Mouse (Mus musculus): ENCODE measurements at regions not wholly inside any gene's neighbourhood (a gene's known extent, or its start where the extent isn't known, plus 50 kb on each side); places are given as distances from the start of the nearest gene placed in this dataset.

GRCm38 (mm10) chr8:91996305-91997022 is 194.6 kb upstream of the Irx3 start:
- no peak for DNase-seq

- no peak for DNase-seq
Observed at GRCm38 (mm10) chr8:91995407-91996144, 193.7 kb upstream of the Irx3 start.

- DNase-seq = no peak
Observed at GRCm38 (mm10) chr8:91991542-91992452, 189.9 kb upstream of the Irx3 start.

GRCm38 (mm10) chr8:91990952-91991351 is 189.1 kb upstream of the Irx3 start:
- DNase-seq = no peak

- no peak for DNase-seq
Observed at GRCm38 (mm10) chr8:91990048-91990447, 188.2 kb upstream of the Irx3 start.

GRCm38 (mm10) chr8:91988866-91989633 is 187.2 kb upstream of the Irx3 start:
- no peak for DNase-seq

- DNase-seq = peak; percentile 69
Observed at GRCm38 (mm10) chr8:91987854-91988253, 186.0 kb upstream of the Irx3 start.

- no peak for DNase-seq
Observed at GRCm38 (mm10) chr8:91983171-91983570, 181.3 kb upstream of the Irx3 start.

GRCm38 (mm10) chr8:91976900-91977585 is 175.2 kb upstream of the Irx3 start:
- DNase-seq = no peak

GRCm38 (mm10) chr8:91975460-91975859 is 173.6 kb upstream of the Irx3 start:
- no peak for DNase-seq

GRCm38 (mm10) chr8:91974636-91975035 is 172.8 kb upstream of the Irx3 start:
- DNase-seq = no peak

GRCm38 (mm10) chr8:91973951-91974439 is 172.1 kb upstream of the Irx3 start:
- no peak for DNase-seq

- DNase-seq = no peak
Observed at GRCm38 (mm10) chr8:91967407-91967806, 165.5 kb upstream of the Irx3 start.

GRCm38 (mm10) chr8:91966891-91967370 is 165.1 kb upstream of the Irx3 start:
- peak; percentile 72 for DNase-seq

GRCm38 (mm10) chr8:91961696-91962095 is 159.8 kb upstream of the Irx3 start:
- no peak for DNase-seq

- no peak for DNase-seq
Observed at GRCm38 (mm10) chr8:91955170-91955569, 153.3 kb upstream of the Irx3 start.

- DNase-seq = no peak
Observed at GRCm38 (mm10) chr8:91952981-91953380, 151.1 kb upstream of the Irx3 start.

- DNase-seq = no peak
Observed at GRCm38 (mm10) chr8:91949110-91949509, 147.2 kb upstream of the Irx3 start.

- DNase-seq = no peak
Observed at GRCm38 (mm10) chr8:91948173-91948940, 146.5 kb upstream of the Irx3 start.

GRCm38 (mm10) chr8:91941005-91941404 is 139.1 kb upstream of the Irx3 start:
- DNase-seq = no peak

GRCm38 (mm10) chr8:91937227-91937626 is 135.4 kb upstream of the Irx3 start:
- no peak for DNase-seq

All from lung, postnatal 14 days (tissue).